In the genomic region with DNA sequence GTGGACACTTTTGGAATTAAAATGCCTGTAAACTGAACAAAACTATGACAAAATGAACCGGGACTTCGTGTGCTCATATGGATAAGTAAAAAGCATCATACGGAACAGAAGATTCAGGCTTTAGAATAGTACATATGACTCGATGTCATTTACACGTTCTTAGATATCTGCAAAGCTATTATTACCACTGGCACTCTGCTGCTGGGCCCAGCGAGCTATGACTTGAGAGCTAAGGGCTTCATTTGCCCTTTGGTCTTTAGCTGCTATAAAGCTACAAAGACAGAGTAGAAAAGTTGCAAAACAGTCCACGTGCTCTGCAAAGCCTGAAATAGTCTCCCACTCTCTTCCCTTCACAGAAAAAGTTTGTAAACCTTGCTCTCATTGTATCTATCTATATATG, we compare ENCODE assay signal across 18 mouse cellular contexts. TPM values are rescaled to one million over a fixed set of nuclear protein-coding genes. Genes with fewer than 3 reads are reported as not detected.
DNase-seq lines count a peak whose midpoint lies in the region; ATAC-seq lines count a peak whose summit lies in the region.
"Had no signal": no experiment of that assay in that cellular context is flagged by ENCODE, and none has a peak within 500 bp of the region (broad histone marks: within the 10 kb centered on the region; RNA-seq: fewer than 3 reads in every experiment).

No protein-coding gene starts in this region.

- WGBS in heart, embryonic 15.5 days, result 35% methylated on average over 7 of the region's 7 CpGs
- WGBS in midbrain, embryonic 11.5 days, result 93% methylated on average over 7 of the region's 7 CpGs
- WGBS in midbrain, embryonic 16.5 days, result 88% methylated on average over 7 of the region's 7 CpGs

- no peaks in the 10 kb centered on the region for H3K9me3 ChIP-seq in heart, embryonic 15.5 days (replicated peaks)
- no peaks in the 10 kb centered on the region for H3K9me3 ChIP-seq in midbrain, embryonic 11.5 days (ENCODE audit: control insufficient read depth, low read length)
- no peaks in the 10 kb centered on the region for H3K9me3 ChIP-seq in midbrain, embryonic 16.5 days (replicated peaks; ENCODE audit: control insufficient read depth, low read length, poor library complexity, severe bottlenecking)
- H3K9me3 ChIP-seq: megakaryocyte, embryonic 14.5 days had no signal

- no peak for DNase-seq in heart, adult 9 months (ENCODE audit: low spot score in 2 of 2)
- peak; percentile 49 to 67 for DNase-seq in kidney, postnatal 25 days
- DNase-seq in kidney, adult 18-20 months, result no peak
- peak; percentile 54 for DNase-seq in midbrain, embryonic 11.5 days (ENCODE audit: low spot score, missing footprints)
- DNase-seq in gastrocnemius, adult 18-20 months (ENCODE audit: low spot score), result no peak
- DNase-seq: adrenal gland, postnatal 14 days; cerebellum, adult 11-12 months; cerebellum, postnatal 25 days; gastrocnemius, postnatal 14 days; left cerebral cortex, postnatal 4 days had no signal

- ATAC-seq in heart, embryonic 15.5 days (replicated peaks; ENCODE audit: insufficient number of reproducible peaks, insufficient read depth, low FRiP score, low read depth), result peak; percentile 40; the same call in 1 of the 2 replicates
- no peak for ATAC-seq in midbrain, embryonic 11.5 days (ENCODE audit: low FRiP score)
- no peak for ATAC-seq in midbrain, embryonic 16.5 days

- no peak overlapping the region for H3K9ac ChIP-seq in heart, embryonic 15.5 days
- no peak overlapping the region for H3K9ac ChIP-seq in midbrain, embryonic 11.5 days (ENCODE audit: low read length)
- H3K9ac ChIP-seq in midbrain, embryonic 16.5 days (ENCODE audit: low read depth, low read length), result no peak overlapping the region
- H3K9ac ChIP-seq: liver, embryonic 14.5 days had no signal

- H3K4me2 ChIP-seq in heart, embryonic 15.5 days, result peak overlapping the region; percentile 15; the same call in 1 of the 2 replicates
- no peak overlapping the region for H3K4me2 ChIP-seq in midbrain, embryonic 11.5 days
- no peak overlapping the region for H3K4me2 ChIP-seq in midbrain, embryonic 16.5 days (ENCODE audit: low read length)

- peaks cover 23% of the 10 kb centered on the region for H3K4me1 ChIP-seq in heart, embryonic 15.5 days (replicated peaks)
- H3K4me1 ChIP-seq in midbrain, embryonic 11.5 days (ENCODE audit: control insufficient read depth, insufficient read depth, low read length), result no peaks in the 10 kb centered on the region
- H3K4me1 ChIP-seq in midbrain, embryonic 16.5 days (ENCODE audit: control insufficient read depth, insufficient read depth, low read length), result no peaks in the 10 kb centered on the region

- H3K36me3 ChIP-seq in heart, embryonic 15.5 days, result no peaks in the 10 kb centered on the region
- no peaks in the 10 kb centered on the region for H3K36me3 ChIP-seq in midbrain, embryonic 11.5 days (ENCODE audit: control insufficient read depth, insufficient read depth, low read length)
- H3K36me3 ChIP-seq in midbrain, embryonic 16.5 days (ENCODE audit: control insufficient read depth, insufficient read depth, low read length), result no peaks in the 10 kb centered on the region

- H3K4me3 ChIP-seq in heart, embryonic 15.5 days, result no peak overlapping the region
- H3K4me3 ChIP-seq in midbrain, embryonic 11.5 days (ENCODE audit: low read depth, low read length), result no peak overlapping the region
- H3K4me3 ChIP-seq in midbrain, embryonic 16.5 days (ENCODE audit: low read depth, low read length), result no peak overlapping the region
- H3K4me3 ChIP-seq: layer of hippocampus, adult 2 months; megakaryocyte, embryonic 14.5 days had no signal

- H3K27me3 ChIP-seq in heart, embryonic 15.5 days, result no peaks in the 10 kb centered on the region
- no peaks in the 10 kb centered on the region for H3K27me3 ChIP-seq in midbrain, embryonic 11.5 days (ENCODE audit: control insufficient read depth, insufficient read depth, low read length)
- no peaks in the 10 kb centered on the region for H3K27me3 ChIP-seq in midbrain, embryonic 16.5 days (ENCODE audit: control insufficient read depth, insufficient read depth, low read depth, low read length)
- H3K27me3 ChIP-seq: megakaryocyte, embryonic 14.5 days had no signal

- H3K27ac ChIP-seq in heart, embryonic 15.5 days, result peak overlapping the region; percentile 71
- H3K27ac ChIP-seq in midbrain, embryonic 11.5 days (ENCODE audit: low read depth, low read length), result no peak overlapping the region
- H3K27ac ChIP-seq in midbrain, embryonic 16.5 days (ENCODE audit: low read length), result no peak overlapping the region
- H3K27ac ChIP-seq: layer of hippocampus, adult 2 months; liver, embryonic 14.5 days had no signal

RNA-seq across cellular contexts. Expression of a gene that starts 10.9 kb away (rescaled TPM):
- polyA plus RNA-seq in heart, embryonic 15.5 days (2015; fragmentation: Nextera tagmentation; extraction: Ambion mirVana), result 0.81 and 1.0 TPM in 2 replicates
- polyA plus RNA-seq in midbrain, embryonic 11.5 days (2014; fragmentation: Nextera tagmentation; extraction: Ambion mirVana), result 0.08 and 0.27 TPM in 2 replicates
- polyA plus RNA-seq in midbrain, embryonic 16.5 days (2015; fragmentation: Nextera tagmentation; extraction: Ambion mirVana), result not detected in 2 replicates
- total RNA-seq in gastrocnemius, adult 18-20 months (2021), result under 1 TPM in 1 of 2 experiments, not detected in 1; 0.19 TPM
- total RNA-seq: gastrocnemius, postnatal 14 days; hematopoietic stem cell, adult 5-6 weeks; midbrain, postnatal 0 days had no signal
- polyA plus RNA-seq: forebrain, embryonic 11.5 days; midbrain, postnatal 0 days had no signal

Comparison
In these comparisons a context has a peak if more than half of its experiments do, and no peak if none do; other contexts are left out.
1. DNase-seq: peak in kidney, postnatal 25 days (2 of 2) and midbrain, embryonic 11.5 days (single experiment); none in heart, adult 9 months (0 of 2), kidney, adult 18-20 months (single experiment) and gastrocnemius, adult 18-20 months (single experiment).